Mouse (Mus musculus) thymus, postnatal 25 days (tissue): ENCODE results near the gene Arpp19.

Experiments
- DNase-seq: peaks from one replicate; pipeline ENCODE4 v3.0.0; 2022

Arpp19 gene

DNA sequence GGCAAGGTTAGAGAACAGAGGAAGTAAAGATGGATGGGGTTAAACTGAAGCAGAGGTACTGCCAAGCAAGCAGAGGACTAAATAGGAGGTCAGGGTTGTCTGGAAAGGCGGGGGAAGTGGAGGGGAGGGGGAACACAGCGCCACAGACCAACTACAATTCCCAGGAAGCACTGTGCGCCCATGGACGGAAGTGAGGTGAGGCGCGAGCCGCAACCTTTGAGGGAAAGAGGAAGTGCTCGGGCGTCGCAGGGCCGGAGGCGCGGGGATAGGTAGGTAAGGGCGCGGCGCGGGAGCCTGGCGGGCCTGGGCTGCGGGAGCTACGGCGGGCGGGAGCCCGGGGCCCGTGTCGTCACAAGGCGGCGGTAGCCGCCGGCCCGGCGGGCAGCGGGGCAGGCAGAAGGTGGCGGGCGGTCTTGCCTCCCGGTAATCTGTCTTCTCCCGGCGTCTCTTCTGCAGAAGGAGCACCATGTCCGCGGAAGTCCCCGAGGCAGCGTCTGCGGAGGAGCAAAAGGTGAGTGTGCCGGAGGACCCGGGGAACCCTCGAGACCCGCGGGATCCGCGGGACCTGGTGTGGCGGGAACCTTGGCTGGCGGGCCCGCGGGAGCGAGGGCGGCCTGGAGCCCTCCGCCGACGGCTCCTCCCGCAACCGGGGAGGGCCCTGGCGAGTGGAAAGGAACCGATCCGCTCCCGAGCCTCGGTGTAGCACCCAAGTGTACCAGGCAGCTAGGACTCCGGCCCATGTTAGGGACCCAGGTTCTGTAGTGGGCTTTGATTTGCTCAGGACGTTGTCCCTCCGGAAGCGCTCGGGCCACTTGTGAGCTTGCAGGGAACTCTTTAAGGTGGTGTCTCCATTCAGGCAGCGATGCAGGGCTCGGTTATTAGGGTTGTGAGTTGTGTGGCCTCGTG lies at the start of gene Arpp19:
Gene Arpp19, plus strand, starts transcription at position 164 of the 906 bp plus-strand sequence.
- peak; percentile 85 for DNase-seq

DNA sequence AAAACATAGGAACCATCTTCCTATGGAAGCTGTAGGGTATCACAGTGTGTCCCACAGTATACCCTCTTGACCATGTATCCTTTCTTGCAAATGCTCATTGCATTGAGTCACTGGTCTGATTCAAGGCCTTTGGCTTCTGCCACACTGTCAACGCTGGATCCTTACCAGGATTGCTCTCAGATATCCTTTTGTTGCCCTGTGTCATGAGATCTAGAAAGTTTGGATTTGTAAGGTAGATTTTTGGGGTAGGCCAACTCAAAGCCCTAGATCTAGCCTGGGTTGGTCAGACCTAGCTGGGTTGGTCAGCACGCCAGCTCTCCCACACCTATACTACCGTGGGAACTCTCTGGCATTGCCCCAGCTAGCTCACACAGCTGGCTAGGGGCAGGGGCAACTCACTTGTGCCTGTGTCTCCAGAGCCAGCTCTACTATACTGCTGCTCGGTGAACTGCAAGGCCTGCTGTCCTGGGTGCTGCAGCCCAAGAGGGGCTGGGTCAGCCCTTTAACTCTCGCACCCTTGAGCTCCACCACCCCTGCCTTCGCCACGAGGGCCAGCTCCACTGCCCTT lies 48.4 kb upstream of the Arpp19 start:
- no peak for DNase-seq

DNA sequence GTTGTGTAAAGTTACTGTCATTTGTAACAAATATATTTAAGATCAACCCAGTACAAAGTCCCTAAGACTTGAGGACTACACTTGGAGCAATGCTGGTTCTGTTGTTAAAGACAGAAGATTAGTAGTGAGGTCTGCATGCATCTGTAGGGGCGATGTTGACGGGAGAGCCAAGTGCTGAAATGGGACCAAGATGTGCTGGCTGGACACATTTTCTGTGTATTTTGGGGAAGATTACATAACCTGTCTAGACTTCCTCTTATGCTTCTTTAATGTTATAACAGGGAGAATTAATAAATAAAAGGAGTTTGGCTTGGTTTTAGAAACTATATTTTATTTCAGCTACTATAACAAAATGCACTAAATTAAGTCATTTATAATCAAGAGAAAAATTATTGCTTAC lies 47.4 kb upstream of the Arpp19 start:
- no peak for DNase-seq

- no peak for DNase-seq
These were observed 42.7 kb upstream of the Arpp19 start for GRCm38 (mm10) chr9:74994611-74995257.

GRCm38 (mm10) chr9:74996349-74996748 lies 41.1 kb upstream of the Arpp19 start:
- no peak for DNase-seq

- DNase-seq: no peak
These were observed 39.4 kb upstream of the Arpp19 start for GRCm38 (mm10) chr9:74997976-74998375.

GRCm38 (mm10) chr9:75001006-75001405 lies 36.4 kb upstream of the Arpp19 start:
- no peak for DNase-seq

- DNase-seq: no peak
These were observed 35.7 kb upstream of the Arpp19 start for GRCm38 (mm10) chr9:75001611-75002204.

DNA sequence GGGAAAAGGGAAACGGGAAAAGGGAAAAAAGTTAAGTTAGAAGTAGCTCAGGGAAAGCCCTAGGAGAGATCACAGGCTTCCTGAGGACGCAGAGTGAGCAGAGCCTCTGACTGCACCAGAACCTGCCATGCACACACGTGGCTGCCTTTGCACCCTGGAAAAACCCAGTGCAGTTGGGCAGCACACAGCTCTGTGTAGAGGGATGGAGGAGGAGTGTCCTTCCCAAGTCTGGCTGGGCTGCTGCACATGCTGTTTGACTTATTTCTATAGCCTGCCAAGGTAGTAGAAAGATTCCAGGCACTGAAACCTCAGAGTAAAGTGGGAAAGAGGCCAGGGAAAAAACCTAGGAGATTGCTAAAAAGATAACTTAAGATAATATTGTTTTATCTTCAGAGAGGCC lies 35.2 kb upstream of the Arpp19 start:
- DNase-seq: no peak

DNA sequence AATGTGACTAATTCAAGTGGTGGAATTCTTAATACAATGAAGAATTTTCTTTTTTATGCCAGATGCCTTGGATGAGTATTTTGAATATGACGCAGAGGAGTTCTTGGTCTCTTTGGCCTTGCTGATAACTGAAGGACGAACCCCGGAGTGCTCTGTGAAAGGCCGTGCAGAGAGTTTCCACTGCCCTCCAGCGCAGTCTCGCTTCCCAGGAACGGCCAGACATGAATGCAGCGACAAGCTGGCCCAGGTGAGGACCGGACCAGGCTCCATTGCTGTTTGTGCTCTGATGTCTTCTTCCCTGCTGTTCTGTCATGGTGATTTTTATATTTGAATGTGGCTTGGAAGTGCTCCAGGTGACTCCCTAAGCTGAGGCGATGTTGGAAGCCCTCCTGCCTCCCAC lies 33.2 kb upstream of the Arpp19 start:
- DNase-seq: no peak

DNA sequence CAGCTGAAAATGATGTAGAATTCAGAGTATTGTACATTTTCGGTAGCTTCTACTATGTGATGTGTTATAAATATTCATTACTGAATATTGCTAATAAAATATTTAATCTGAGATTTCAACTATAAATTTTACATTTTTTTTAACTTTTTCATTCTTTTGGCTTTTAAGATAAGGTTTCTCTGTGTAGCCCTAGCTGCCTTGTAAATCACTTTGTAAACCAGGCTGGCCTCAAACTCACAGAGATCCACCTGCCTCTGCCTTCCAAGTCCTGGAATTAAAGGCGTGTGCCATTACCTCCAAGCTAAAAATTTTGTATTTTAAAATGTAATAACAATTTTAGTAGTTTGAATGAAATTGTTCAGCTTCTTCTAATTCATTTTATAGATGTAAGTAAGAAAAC lies 20.8 kb upstream of the Arpp19 start:
- no peak for DNase-seq

GRCm38 (mm10) chr9:75019181-75019580 lies 18.2 kb upstream of the Arpp19 start:
- DNase-seq: no peak

GRCm38 (mm10) chr9:75019592-75019991 lies 17.8 kb upstream of the Arpp19 start:
- no peak for DNase-seq

- DNase-seq: no peak
These were observed 16.9 kb upstream of the Arpp19 start for GRCm38 (mm10) chr9:75020561-75020960.

GRCm38 (mm10) chr9:75022546-75022945 lies 14.9 kb upstream of the Arpp19 start:
- no peak for DNase-seq

DNA sequence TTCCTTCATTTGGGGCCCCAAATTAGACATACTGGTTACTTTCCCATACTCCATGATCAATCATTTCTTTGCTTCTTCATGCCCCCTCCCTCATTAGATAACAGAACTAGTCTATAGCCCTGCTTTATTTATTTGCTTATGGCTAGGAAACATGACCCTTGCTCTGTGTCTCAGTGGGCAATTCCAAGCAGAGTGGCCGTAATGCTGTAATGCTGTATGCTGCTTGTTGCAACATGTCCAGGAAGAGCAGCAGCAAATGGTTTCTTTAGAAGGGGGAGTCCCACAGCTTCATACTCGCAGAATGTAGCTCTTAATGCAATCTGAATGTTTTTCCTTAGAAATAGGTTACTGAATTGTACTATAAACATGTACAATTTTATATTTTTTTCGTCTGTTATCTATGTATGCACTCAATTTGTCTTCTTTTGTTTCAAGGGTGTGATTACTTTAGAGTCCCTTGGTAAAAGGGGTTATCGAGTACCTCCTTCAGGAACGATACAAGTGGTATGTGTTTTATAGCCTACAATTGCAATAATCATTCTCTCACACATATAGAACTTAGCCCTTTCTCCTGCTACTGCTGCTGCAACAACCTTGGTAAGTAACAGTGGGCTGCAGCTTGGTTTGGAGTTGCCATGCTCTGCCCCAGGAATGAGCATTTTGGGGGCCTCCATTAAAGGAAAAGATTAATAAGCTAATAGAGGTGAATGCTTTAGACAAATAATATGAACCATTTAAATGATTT lies 14.1 kb upstream of the Arpp19 start:
- no peak for DNase-seq

DNA sequence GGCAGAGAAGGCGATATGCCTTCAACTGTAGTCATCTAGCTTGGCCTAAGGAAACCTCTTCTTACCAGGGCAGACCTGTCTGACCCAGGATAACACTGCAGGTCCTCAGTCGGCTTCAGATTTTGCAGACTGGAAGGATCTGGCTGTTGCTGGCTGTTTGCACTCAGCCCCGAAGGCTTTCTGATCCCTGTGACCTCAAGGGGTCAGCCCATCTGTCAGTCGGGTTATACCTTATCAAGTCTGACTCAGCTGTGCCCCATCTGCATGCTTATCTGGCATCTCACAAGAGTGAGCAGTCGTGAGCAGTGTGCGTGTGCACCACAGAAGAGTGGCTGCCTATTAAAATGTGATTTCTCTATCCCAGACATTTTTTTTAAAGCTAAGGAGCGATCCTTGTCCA lies 13.3 kb upstream of the Arpp19 start:
- DNase-seq: no peak

DNA sequence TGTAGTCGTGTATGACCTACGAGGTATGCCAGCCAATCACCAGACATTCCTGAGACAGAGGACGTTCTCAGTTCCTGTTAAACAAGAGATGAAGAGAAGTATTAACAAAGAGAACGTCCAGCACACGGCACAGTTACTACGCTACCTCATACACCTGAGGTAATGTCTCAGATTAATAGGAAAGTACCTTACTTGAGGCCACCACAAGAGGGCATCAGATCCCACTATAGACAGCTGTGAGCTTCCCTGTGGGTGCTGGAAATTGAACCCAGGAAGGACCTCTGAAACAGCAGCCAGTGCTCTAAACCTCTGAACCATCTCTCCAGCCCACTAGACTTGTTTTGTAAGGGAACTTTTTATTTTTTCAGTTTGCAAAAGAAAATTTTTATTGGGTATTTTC lies 11.7 kb upstream of the Arpp19 start:
- DNase-seq: peak; percentile 17

- DNase-seq: no peak
These were observed 5.0 kb upstream of the Arpp19 start for GRCm38 (mm10) chr9:75032408-75032807.

DNA sequence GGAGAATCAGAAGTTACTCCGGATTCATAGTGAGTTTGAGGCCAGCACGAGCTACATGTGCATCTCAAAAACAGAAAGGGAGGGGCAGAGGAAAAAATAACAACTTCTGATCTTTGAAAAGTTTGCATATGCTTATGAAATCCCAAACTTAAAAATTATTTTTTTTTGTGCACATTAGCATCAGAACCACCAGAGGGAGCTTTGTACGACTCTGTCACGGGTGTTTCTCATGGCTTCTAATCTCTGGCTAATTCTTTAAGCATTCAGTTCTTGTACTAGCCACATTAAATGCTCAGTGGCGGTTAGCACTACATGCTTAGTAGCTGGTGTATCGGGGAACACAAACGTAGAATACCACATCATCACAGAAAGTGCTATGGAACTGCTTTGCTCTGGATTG lies 4.3 kb upstream of the Arpp19 start:
- DNase-seq: no peak

DNA sequence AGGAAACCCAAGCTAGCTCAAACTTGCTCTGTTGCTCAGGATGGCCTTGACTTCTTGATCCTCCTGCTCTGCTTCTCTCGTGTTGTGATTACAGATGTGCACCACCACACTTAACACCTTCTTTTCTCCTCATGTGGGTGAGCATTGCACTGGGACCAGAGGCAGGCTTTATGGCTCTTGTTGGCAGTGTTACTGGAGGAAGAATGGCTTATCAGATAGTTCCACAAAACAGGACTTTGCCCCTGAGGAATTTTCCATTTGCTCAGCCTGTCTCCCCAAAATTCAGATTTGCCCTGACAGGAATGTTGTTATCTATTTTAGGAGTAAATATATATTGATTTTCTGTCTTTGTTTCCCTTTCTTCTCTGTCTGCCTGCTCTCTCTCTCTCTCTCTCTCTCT lies 2.7 kb upstream of the Arpp19 start:
- DNase-seq: no peak

DNA sequence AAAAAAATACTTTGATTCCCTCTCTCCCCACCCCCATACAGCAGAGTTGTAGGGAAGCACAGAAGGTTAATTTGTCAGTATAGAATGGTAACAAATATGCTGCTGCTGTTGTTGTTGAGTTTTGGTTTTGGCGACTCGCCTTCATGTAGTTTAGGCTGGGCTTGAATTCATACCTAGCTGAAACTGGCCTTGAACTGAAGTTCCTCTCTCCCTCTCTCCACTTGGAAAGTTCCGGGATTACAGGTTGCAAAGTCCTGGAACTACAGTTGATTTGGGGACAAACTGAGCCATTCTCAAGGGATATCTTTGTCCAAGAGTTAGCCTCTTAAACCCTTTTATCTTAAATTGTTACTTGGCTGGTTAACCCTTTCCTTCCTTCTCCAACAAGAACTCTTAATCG lies 1.5 kb upstream of the Arpp19 start:
- DNase-seq: no peak

GRCm38 (mm10) chr9:75038357-75038688 lies 909 bp downstream of the Arpp19 start:
- DNase-seq: no peak
